Mouse (Mus musculus) cerebellum, adult 18-20 months (tissue): ENCODE results near the gene 4933436I01Rik.

Source experiments
- DNase-seq, 2 experiments: peaks; one replicate each; pipeline ENCODE4 v3.0.0; 2021

4933436I01Rik gene

DNA sequence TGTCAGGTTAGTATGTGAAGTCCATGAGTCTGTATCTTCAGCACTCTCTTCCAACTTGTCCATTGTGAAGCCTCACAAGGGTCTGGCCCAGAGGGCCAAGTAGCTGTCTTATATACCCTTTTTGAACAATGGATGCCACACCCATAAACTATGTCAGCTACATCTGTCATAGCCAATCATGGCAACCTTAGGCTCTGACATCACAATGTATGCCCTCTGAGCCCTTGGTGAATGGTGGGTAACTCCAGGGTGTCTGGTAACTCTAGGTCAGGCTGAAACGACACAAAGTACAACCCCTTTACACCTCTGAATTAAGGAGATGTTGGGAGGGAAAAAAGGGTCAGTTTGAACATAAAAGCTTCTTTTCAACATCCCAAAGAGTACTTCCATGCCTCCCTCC is at the start of gene 4933436I01Rik:
4933436I01Rik (minus strand) TSS at position 101 of the 400 bp plus-strand sequence.
- no peak for DNase-seq

DNA sequence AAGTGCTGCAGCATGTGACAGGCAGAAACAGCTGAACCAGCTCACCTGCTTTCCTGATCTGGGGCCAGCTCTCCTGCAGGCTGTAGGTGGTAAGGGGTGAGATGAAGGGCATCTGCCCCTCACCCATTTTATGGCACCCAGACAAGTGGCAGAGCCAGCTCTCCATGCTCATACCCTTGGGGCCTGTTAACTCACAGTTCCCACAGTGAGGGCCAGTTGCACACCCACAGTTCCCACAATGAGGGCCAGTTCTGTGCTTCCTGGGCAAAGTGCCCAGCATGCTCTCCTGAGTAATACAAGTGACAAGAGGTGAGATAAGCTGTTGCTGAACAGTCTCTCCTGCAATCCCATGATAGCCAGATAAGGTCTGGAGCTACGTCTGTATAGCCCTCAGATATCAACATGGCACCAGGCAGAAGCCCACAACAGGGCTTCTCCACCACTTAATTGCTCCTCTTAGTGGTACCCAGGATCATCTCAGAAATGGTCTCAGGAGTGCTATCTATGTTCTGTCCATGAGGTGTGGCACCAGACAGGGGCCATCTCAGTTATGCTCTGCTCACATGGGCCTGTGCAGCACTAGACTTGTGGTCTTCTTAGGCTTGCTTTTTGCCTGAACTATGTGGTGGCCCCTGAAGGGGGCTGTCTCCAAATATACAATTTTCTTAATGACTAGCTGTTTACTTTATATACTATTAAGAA is 3.7 kb upstream of the 4933436I01Rik start:
- peak; percentile 48 for DNase-seq

DNA sequence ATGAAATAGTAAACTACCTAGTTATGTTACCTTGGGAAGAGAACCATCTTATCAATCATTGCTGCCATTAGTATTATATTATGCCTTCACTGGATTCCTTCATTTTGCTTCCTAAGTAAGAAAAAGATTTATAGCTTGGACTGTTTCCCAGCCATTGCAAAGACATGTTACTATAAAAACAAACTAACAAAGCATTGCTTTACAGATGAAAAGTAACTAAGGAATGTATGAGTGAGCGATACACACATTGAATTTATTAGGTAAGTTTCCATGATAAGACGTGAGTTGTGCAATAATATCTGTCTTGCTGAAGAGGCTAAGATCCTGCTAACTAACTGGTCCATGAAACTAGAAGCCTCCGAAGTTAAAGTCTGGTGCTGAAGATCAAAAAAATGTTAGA is 37.8 kb downstream of the 4933436I01Rik start:
- DNase-seq, result no peak
